Mouse (Mus musculus): ENCODE measurements at regions not wholly inside any gene's neighbourhood (a gene's known extent, or its start where the extent isn't known, plus 50 kb on each side); places are given as distances from the start of the nearest gene placed in this dataset.

DNA sequence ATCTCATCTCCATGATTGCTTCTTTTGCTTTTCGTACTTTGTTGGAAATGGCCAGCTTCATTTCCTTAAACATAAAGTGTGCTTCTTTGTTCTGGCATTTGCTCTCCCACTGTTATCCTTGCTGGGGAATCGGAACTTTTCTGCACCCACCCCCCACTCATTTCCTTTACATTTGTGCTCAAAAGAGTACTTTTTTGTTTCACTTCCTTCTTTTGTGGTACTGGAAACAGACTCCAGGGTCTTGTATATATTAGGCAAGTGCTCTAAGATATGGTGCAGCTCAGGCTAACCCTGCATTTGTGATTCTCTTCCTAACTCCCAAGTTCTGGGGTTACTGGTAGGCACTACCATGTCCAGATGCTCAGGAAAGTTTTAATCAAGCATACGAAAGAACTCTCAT is 1084.6 kb downstream of the Car8 start:
- DNase-seq: no peak
- intact Hi-C loops (cut with DNase I): no loop called here

DNA sequence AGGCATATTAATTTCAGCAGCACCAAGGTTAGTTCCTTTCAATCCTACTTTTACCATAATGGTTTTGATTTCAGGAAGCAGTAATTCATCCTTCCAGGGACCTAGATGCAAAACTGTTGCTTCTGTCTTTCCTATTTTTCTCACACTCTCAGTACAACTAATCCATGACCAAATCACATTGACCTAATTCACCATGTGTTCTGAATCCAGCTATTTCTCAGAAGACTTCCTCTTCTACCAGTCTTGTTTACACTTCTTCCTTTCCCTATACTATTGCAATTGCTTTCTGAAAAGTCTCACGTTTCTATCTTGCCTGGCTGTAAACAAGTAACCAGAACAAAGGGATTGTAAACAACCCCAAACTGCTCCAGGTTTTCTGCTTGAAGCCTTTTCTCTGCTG is 1085.0 kb downstream of the Car8 start:
- intact Hi-C loops (cut with DNase I): no loop called here
- no peak for DNase-seq

DNA sequence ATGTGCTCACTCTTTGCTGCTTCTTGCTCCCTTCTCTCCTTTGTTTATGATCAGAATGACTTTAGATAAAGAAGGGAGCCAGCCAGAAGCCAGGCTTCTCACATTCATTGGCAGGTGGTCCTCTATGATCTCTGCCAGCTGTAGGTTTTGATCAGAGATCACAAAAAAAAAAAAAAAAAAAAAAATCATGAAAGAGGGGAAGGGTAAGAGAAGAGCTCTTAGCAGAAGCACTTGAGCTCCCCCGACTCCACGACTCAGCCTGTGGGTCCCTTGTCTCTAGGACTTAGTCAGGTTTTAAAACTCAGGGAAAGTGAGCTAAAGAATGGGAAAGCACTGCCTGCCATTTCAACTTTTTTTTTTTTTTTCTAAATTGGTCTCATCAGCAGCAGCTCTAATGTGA is 1093.1 kb downstream of the Car8 start:
- DNase-seq: no peak
- intact Hi-C loops (cut with DNase I): no loop called here

DNA sequence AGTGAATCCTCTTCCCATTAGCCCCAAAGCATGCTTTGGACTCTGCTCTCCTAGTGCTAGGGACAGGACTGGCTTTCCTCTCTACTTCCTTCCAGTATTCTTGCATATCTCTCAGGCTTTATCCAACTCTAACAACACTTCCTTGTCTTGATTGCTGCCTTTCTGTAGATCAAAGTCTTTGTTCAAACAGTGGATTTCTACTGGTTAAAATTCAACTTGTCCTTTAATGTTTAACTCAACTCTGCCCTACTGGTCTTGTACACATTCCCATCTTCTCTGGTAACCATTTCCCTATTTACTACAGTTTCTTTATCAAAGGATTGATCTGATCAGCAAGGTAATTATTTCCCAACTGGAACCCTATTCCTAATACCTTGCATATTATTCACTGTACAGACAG is 1094.6 kb downstream of the Car8 start:
- intact Hi-C loops (cut with DNase I): no loop called here
- no peak for DNase-seq

DNA sequence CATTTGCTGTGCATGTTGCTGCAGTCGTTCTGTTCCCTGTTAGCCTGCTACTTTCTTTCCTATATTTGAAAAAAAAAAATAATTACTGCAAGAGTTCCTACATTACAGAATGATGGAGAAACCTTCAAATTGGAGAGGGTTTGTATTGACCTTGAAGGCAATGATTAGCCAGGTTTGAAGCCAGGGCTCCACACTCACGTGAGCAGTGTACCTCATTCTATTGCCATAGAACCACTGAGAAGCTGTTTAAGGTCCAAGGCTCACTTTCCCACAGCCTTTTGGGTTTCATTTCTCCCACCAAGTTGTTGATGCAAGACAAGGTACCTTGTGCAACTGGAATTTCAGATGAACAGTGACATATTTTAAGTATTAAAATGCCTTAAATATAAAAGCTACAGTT is 1095.2 kb downstream of the Car8 start:
- intact Hi-C loops (cut with DNase I): no loop called here
- DNase-seq: no peak

DNA sequence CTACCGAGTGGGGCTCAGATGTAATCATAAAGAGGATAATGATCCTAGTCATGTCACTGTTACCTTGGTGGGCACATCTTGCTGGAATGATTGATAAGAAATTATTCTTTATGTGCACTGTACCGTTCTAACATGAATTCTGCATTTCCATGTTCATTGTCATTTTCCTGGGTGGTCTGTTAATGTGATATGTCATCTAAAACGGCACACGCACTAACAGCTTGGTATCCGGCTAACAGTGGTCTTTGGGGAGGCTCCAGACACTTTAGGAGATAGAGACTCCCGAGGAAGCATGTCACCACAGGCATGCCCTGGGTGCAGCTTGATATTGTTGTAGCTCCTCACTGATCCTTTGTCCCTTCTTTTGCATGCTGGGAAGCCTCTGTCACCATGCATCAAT is 1096.1 kb downstream of the Car8 start:
- intact Hi-C loops (cut with DNase I): no loop called here
- DNase-seq: no peak

DNA sequence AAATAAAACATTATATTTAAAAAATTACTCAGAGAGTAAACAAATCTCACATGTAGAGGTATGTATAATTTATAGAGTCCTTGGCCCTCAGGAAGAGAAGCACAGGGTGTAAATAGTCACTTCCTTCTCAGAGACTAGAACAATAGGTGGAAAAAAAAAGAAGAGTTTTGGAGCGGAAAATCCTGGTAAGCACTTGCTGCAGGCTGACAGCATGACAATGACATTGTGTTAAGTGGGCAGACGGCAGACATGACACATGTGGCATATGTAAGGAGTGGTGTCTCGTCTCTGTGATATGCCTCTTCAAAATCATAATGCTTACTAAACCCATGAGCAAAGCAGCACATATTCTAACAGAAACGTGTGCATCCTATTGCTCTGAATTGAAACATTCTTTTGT is 1126.7 kb downstream of the Car8 start:
- intact Hi-C loops (cut with DNase I): no loop called here

DNA sequence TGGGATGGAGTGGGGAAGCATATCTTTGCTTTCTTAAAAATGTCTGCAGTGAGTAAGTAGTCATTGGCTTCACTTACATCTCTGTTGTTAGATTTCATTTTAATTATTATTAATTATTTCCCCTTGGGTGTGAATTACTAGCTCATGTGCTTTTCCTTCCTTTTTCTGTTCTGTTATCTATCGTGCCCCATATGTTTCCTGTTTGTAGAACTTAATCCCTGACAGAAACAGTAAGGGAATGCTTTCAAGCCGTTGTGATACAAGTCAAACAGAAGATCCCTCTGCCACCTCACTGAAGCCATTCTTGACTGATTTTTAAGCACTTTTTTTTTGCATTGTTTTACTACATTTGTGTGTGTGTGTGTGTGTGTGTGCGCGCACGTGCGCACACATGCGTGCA is 1145.9 kb downstream of the Car8 start:
- DNase-seq: no peak
- intact Hi-C loops (cut with DNase I): no loop called here

More for the DNA sequence above, 1126.7 kb downstream of the Car8 start:
- no peak for DNase-seq

DNA sequence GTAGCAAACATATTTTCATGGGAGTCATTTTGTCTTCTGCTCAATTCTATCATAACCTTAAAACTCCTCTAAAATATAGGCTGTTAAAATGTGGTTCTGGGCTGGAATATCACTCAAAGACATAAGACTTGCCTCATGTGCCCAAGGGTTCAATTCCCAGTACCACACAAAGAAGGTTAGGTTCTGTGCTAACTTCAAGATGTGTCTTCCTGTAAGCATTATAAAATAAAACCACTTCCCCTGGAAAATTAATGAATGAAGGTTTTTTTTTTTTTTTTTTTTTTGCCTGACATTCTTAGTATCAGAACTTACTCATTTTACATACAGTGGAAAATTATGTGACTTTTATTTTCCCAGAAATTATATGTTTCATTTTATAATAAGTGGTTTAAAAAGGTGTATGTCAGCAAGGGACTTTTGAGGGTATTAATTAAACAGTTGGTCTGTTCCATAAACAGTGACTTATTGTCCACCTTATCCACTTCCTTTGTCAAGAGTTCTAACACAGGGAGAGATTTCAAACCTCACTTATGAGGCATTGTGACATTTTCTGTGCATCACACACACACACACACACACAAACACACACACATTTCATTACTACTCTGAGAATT is 1147.5 kb downstream of the Car8 start:
- intact Hi-C loops (cut with DNase I): no loop called here
- DNase-seq: no peak

Data from left cerebral cortex, postnatal 4 days (tissue).